Mouse (Mus musculus) liver, postnatal 0 days (tissue): ENCODE results near the gene Slx4ip. TPM values are rescaled to one million over a fixed set of nuclear protein-coding genes. Genes with fewer than 3 reads are reported as not detected.

Source experiments
- ATAC-seq: fragments of 200-750 bp; cut with Nextera tagmentation; 2 replicates; pipeline ENCODE4 v1.8.0; 2017; ENCODE audit warnings: mild to moderate bottlenecking, moderate library complexity
- DNase-seq: peaks from one replicate; pipeline ENCODE4 v3.0.0-alpha.2; 2016
- H3K27ac ChIP-seq: fragments of 300-500 bp; sonication (generic); 2 replicates; pipeline ENCODE4 v1.5.1; 2014; ENCODE audit warnings: antibody characterized with exemption, moderate library complexity, mild to moderate bottlenecking, low read depth
- H3K27me3 ChIP-seq: fragments of 300-500 bp; sonication (generic); 2 replicates; pipeline ENCODE4 v1.6.1; 2014; ENCODE audit warnings: low read length, control low read depth, mixed read lengths; ENCODE audit not compliant: insufficient read depth
- H3K36me3 ChIP-seq: fragments of 300-500 bp; sonication (generic); replicated peaks from 2 replicates; pipeline ENCODE4 v1.6.1; 2014; ENCODE audit warnings: mild to moderate bottlenecking, control low read depth, low read length, moderate library complexity, mixed read lengths; ENCODE audit not compliant: insufficient read depth
- H3K4me1 ChIP-seq: fragments of 300-500 bp; sonication (generic); 2 replicates; pipeline ENCODE4 v1.6.1; 2014; ENCODE audit warnings: antibody characterized with exemption, mild to moderate bottlenecking, control low read depth; ENCODE audit not compliant: insufficient read depth
- H3K4me2 ChIP-seq: fragments of 300-500 bp; sonication (generic); 2 replicates; pipeline ENCODE4 v1.6.1; 2014; ENCODE audit warnings: low read depth, mild to moderate bottlenecking, low read length, moderate library complexity, mixed read lengths
- H3K4me3 ChIP-seq: fragments of 300-500 bp; sonication (generic); 2 replicates; pipeline ENCODE4 v1.5.1; 2014; ENCODE audit warnings: low read depth, low read length
- H3K9ac ChIP-seq: fragments of 300-500 bp; sonication (generic); replicated peaks from 2 replicates; pipeline ENCODE4 v1.6.1; 2014; ENCODE audit warnings: mild to moderate bottlenecking, moderate library complexity
- H3K9me3 ChIP-seq: fragments of 300-500 bp; sonication (generic); 2 replicates; pipeline ENCODE4 v1.6.1; 2016; ENCODE audit warnings: mild to moderate bottlenecking, control low read depth, low read length, mixed read lengths
- CTCF ChIP-seq: sonication (generic); IDR thresholded peaks from 2 replicates; pipeline ENCODE4 v1.5.1; 2016; ENCODE audit warnings: antibody characterized with exemption, low read depth
- EP300 ChIP-seq: IDR thresholded peaks from 2 replicates; pipeline ENCODE4 v1.6.1; 2016; ENCODE audit warnings: antibody characterized with exemption, low read depth, mild to moderate bottlenecking
- WGBS: fragments of 180-500 bp; shearing (Covaris S2); extraction: QIAGEN DNeasy Blood & Tissue Kit; methylation state at CpG from one replicate; pipeline ENCODE4 v1.1.7; 2014; ENCODE audit not compliant: insufficient replicate concordance; 5-methylcytosine and 5-hydroxymethylcytosine counted together
- polyA plus RNA-seq: library from polyadenylated mRNA; unstranded; fragments of >200 nt; fragmentation: Nextera tagmentation; extraction: Ambion mirVana; gene quantifications from 2 replicates; pipeline ENCODE4 v1.2.1, GENCODE M21; 2015

Slx4ip gene
- polyA plus RNA-seq, 1 experiment from 2014 or later = 1.7 TPM

GRCm38 (mm10) chr2:137117321-137117690 is 226.3 kb downstream of the Slx4ip start:
- H3K27me3 ChIP-seq = peaks cover 17% of the 10 kb centered on the region
- ATAC-seq = peak; percentile 75
- DNase-seq = peak; percentile 85
- no peaks in the 10 kb centered on the region for H3K36me3 ChIP-seq
- H3K9ac ChIP-seq = peak overlapping the region; percentile 79
- no peaks in the 10 kb centered on the region for H3K9me3 ChIP-seq
- H3K4me3 ChIP-seq = peak overlapping the region; percentile 72
- H3K27ac ChIP-seq = peak overlapping the region; percentile 93
- H3K4me1 ChIP-seq = peaks cover 18% of the 10 kb centered on the region
- peak overlapping the region; percentile 82 for H3K4me2 ChIP-seq
- TF ChIP-seq EP300 = no peak
- peak; percentile 81 for TF ChIP-seq CTCF
- WGBS = 1% methylated on average over 31 of the region's 33 CpGs

Other genes with a start within 250 kb of the Slx4ip start
- gene Snap25, start 177.8 kb upstream of the Slx4ip start, polyA plus RNA-seq = 0.11 TPM in 1 of 2 replicates, not detected in the other
- 23.8 and 24.4 TPM in 2 replicates for gene AL731706.2, start 5.5 kb upstream of the Slx4ip start, polyA plus RNA-seq
- gene AL731706.1, start 171 bp downstream of the Slx4ip start, polyA plus RNA-seq = 22.2 and 24.4 TPM in 2 replicates
- 5.0 and 6.5 TPM in 2 replicates for gene Mkks, start 171 bp downstream of the Slx4ip start, polyA plus RNA-seq
- gene Jag1, start 225.4 kb downstream of the Slx4ip start, polyA plus RNA-seq = 1.1 and 1.4 TPM in 2 replicates